Mouse (Mus musculus): ENCODE measurements around the gene Gm15128. TPM values are rescaled to one million over a fixed set of nuclear protein-coding genes. Genes with fewer than 3 reads are reported as not detected.

Gene Gm15128
- polyA plus RNA-seq (2014; fragmentation: Illumina TruSeq; extraction: RNeasy Lipid Tissue Mini Kit (QIAGEN cat#74804); ENCODE audit: insufficient read depth, low read depth, low replicate concordance): not detected

DNA sequence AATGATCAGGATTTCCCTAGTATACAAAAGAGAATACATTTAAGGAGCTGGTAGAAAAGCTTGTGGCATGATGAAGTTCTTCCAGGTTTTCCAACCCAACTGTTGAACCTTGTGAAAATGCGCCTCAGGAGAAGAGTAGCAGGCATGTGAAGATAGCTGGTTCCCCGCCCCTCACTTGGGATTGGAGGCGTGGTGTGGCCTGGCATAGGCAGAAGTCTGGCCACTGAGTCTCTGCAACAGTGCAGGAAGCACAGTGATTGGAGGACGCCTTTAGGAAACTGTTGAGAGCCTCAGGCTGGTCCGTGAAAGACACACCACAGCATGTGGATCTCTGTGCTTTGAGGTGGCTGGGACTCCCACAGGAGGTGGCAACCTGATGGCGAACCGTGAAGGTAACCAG is at the start of gene Gm15128:
TSS of gene Gm15128 (plus strand) at position 301 of the 400 bp plus-strand sequence.

Other genes with a start within 250 kb of the Gm15128 start
- gene Lrch2, start 211.9 kb upstream of the Gm15128 start, polyA plus RNA-seq (2014; fragmentation: Illumina TruSeq; extraction: RNeasy Lipid Tissue Mini Kit (QIAGEN cat#74804); ENCODE audit: insufficient read depth, low read depth, low replicate concordance): 0.95 TPM
- gene Gm15080, start 227.0 kb downstream of the Gm15128 start, polyA plus RNA-seq (2014; fragmentation: Illumina TruSeq; extraction: RNeasy Lipid Tissue Mini Kit (QIAGEN cat#74804); ENCODE audit: insufficient read depth, low read depth, low replicate concordance): not detected

Measured in lung, adult 10 weeks (tissue).